Mouse (Mus musculus): Measurements from ENCODE around the gene Fam45a. TPM values are rescaled to one million over a fixed set of nuclear protein-coding genes. Genes with fewer than 3 reads are reported as not detected.
A peak's percentile ranks its signal among the peaks of the same experiment; 100 is the strongest.
"Not testable (repeated sequence)": the region's sequence is repeated elsewhere in the genome, so short reads cannot be mapped to it uniquely, and the experiment has no call there.

Fam45a gene
- total RNA-seq, 2 experiments from 2014 or later: 11.9 to 12.4 TPM

DNA sequence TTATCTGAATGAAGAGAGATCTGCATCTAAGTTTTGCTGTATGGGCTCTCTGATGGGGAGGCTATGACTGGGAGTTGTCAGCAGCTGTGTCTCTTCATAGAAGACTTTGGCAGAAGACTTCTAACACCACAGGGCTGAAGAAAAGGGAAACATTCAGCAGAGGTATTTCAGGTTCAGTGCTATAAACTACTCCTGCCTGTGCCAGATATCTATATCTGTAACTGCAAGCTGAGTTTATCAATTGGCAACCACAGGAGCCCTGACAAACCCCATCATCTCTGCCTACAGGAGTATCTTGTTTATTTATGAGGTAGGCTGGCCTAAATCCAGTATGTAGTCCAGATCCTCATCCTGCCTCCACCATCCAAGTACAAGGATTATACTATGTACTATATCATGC, 31.9 kb downstream of the Fam45a start:
- no peak for DNase-seq (ENCODE audit: low spot score)

DNA sequence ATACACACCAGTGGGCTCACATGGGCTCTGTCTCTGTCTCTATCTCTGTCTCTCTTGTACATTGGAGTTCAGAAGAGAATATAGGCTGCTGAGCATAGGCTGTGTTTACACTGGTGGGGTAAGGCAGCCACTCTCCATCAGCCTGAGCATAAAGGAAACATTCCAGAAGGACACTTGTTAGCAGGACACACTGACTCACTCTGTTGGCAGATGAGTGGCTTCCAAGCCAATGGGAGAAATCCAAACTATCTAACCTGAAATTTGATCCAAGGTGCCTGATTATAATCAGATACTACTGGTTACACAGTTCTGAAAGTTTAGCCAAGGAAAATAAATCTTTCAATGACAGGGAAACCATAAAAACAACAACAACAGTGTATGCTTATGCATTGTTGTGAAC, 34.3 kb downstream of the Fam45a start:
- no peak for DNase-seq (ENCODE audit: low spot score)

DNA sequence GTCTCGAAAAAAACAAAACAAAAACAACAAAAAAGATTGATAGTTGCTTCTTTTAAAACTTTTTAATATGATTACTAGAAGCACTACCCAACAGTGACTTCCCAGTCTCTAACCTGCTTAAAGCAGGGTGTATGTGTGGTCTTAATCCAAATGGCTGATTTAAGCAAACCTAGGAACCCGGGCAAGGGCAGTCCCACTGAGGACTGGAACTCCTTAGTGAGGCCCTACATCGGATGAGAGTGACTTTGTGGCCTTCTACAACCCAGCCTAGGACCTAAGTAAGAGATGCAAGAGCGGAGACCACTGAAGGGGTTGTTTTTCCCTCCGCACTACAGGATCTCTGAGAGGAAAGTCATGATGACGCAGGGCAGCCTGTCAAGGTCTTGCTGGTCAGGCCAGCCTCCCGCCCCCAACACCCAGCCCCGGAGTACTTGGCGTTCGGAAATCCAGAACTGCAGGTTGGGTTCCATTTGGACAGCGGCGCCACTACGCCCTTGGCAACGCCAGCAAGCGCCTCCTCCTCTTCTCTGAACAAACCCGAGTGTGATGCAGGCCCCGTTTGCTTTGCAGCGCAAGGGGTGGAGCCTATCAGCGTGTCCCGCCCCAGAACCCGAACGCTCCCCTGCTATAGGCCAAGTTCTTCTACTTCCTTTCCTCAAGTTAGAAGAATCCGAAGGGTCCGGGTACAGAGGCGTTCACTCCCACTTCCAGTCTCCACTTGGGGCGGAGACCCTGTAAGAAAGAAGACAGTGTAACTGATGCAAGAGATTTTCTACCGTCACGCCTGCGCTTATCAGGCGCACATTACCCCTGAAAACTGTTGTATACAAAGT, 49.7 kb downstream of the Fam45a start, which contains the start of gene Sfxn4:
Sfxn4 (minus strand) TSS at position 612 of the 833 bp plus-strand sequence.
- DNase-seq (ENCODE audit: low spot score): peak; percentile 95

DNA sequence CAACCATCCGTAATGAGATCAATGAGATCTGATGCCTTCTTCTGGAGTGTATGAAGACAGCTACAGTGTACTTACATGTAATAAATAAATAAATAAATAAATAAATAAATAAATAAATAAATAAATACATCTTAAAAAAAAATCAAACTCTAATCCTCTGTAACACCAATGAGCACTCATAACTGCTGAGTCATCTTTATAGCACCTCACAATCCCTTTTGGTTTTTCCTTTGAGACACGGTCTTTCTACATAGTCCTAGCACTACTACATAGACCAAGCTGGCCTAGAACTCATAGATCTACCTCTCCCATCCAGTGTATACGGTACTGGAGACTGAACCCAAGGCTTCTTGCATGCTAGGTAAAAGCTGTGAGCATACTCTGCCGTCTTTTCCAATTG, 54.8 kb downstream of the Fam45a start:
- DNase-seq (ENCODE audit: low spot score): not testable (repeated sequence)

GRCm38 (mm10) chr19:60870489-60870888, 59.1 kb downstream of the Fam45a start:
- DNase-seq (ENCODE audit: low spot score): no peak

GRCm38 (mm10) chr19:60871366-60871765, 60.0 kb downstream of the Fam45a start:
- no peak for DNase-seq (ENCODE audit: low spot score)

DNA sequence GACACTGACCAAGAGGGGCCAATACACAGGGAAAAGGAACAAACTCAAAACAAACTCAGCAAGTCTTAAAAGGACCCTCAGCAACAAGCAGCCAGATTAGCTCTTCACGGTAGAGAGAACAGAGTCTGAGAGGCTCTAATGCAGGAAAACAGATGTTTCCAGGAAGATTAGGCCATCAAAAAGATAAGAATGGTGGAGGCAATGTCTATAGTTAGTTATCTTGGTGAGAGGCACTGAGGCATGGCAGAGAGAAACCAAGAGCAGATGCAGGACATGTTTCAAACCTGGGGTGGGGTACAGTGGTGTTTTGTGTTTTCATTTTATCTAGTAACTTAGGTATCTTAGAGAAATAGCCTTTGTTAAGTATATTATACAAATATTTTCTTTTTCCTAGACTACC, 60.9 kb downstream of the Fam45a start:
- no peak for DNase-seq (ENCODE audit: low spot score)

GRCm38 (mm10) chr19:60873501-60873900, 62.1 kb downstream of the Fam45a start:
- peak; percentile 20 for DNase-seq (ENCODE audit: low spot score)

DNA sequence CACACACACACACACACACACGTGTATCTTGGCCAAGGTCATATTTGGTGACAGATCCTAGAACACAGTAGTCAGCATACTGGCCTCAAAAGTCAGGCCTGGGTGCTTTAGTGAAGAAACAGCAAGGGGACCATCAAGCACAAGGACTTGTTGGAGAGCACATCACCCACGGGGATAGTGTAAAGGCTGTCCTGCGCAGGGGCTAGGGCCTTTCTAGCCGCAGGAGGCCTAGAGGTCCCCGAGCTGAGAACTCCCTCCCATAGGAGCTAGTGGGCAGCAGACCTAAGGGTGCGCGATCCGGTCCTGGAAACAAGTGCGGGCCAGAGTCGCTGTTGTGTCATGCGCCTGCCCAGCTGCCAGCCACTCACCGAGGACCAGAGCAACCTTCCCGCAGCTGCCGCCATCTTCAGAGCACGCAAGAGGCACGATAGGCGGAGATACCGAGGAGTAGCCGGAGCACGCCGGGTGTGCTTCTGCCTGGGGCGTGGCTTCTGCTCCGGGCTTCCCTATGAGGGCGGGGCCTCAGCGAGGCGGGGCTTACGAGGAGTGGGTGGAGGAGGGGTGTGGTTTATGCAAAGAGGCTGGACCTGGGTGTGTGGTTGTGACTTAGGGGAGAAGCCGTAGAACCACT, 62.8 kb downstream of the Fam45a start, which contains the start of gene Prdx3:
Prdx3 (minus strand) TSS at position 493 of the 631 bp plus-strand sequence.
- peak; percentile 99 for DNase-seq (ENCODE audit: low spot score)

- DNase-seq (ENCODE audit: low spot score): no peak
Observed at GRCm38 (mm10) chr19:60883129-60883528, 71.7 kb downstream of the Fam45a start.

Small RNAs within 50 kb of the gene (microRNA-seq; reads per million reads assigned to microRNA genes)
- not detected for gene mmu-mir-3084-1

Other genes with a start within 250 kb of the Fam45a start
- 10 to 100 TPM; 31.0 to 34.1 TPM for gene Cacul1, start 230.6 kb upstream of the Fam45a start, total RNA-seq (2021)
- under 1 TPM in 1 of 2 experiments, not detected in 1; 0.07 TPM for gene Nanos1, start 55.6 kb upstream of the Fam45a start, total RNA-seq (2021)
- gene Eif3a, start 20.9 kb upstream of the Fam45a start, total RNA-seq (2021): 10 to 100 TPM; 83.7 to 95.7 TPM
- 1 to 10 TPM; 2.0 to 2.8 TPM for gene Sfxn4, start 49.9 kb downstream of the Fam45a start, total RNA-seq (2021)
- 100 to 1,000 TPM; 218 to 227 TPM for gene Prdx3, start 63.0 kb downstream of the Fam45a start, total RNA-seq (2021)
- 1 to 10 TPM; 2.0 to 5.9 TPM for gene Grk5, start 78.2 kb downstream of the Fam45a start, total RNA-seq (2021)

Measured in gastrocnemius, adult 18-20 months (tissue).